Mouse (Mus musculus) lung, adult 18-20 months (tissue): ENCODE data around the gene Lgalsl.

Source experiments
- DNase-seq, 2 experiments: peaks; one replicate each; pipeline ENCODE4 v3.0.0; 2022; ENCODE audit warnings: mixed read lengths in 2 of 2

Lgalsl gene

GRCm38 (mm10) chr11:20823961-20824360, 6.9 kb downstream of the Lgalsl start:
- DNase-seq, result no peak

GRCm38 (mm10) chr11:20823301-20823700, 7.6 kb downstream of the Lgalsl start:
- DNase-seq, result no peak

- no peak for DNase-seq
Observed at GRCm38 (mm10) chr11:20821351-20821750, 9.5 kb downstream of the Lgalsl start.

GRCm38 (mm10) chr11:20813901-20814523, 16.8 kb downstream of the Lgalsl start:
- DNase-seq, result no peak

- no peak for DNase-seq
Observed at GRCm38 (mm10) chr11:20812153-20812887, 18.5 kb downstream of the Lgalsl start.

GRCm38 (mm10) chr11:20806659-20807058, 24.2 kb downstream of the Lgalsl start:
- DNase-seq, result no peak

GRCm38 (mm10) chr11:20805604-20806249, 25.1 kb downstream of the Lgalsl start:
- no peak for DNase-seq

- DNase-seq, result no peak
Observed at GRCm38 (mm10) chr11:20804416-20804815, 26.4 kb downstream of the Lgalsl start.

- peak in 1 of 2 experiments; percentile 3 for DNase-seq
Observed at GRCm38 (mm10) chr11:20800277-20801092, 30.4 kb downstream of the Lgalsl start.

GRCm38 (mm10) chr11:20797841-20798240, 33.0 kb downstream of the Lgalsl start:
- no peak for DNase-seq

GRCm38 (mm10) chr11:20795466-20795865, 35.4 kb downstream of the Lgalsl start:
- DNase-seq, result no peak

GRCm38 (mm10) chr11:20794913-20795254, 36.0 kb downstream of the Lgalsl start:
- no peak for DNase-seq

- DNase-seq, result peak; percentile 78 to 83
Observed at GRCm38 (mm10) chr11:20794196-20794912, 36.5 kb downstream of the Lgalsl start.

GRCm38 (mm10) chr11:20793676-20794075, 37.2 kb downstream of the Lgalsl start:
- DNase-seq, result no peak

GRCm38 (mm10) chr11:20792667-20793066, 38.2 kb downstream of the Lgalsl start:
- no peak for DNase-seq

- no peak for DNase-seq
Observed at GRCm38 (mm10) chr11:20791334-20791733, 39.5 kb downstream of the Lgalsl start.

GRCm38 (mm10) chr11:20789015-20789414, 41.8 kb downstream of the Lgalsl start:
- no peak for DNase-seq

- no peak for DNase-seq
Observed at GRCm38 (mm10) chr11:20788070-20788469, 42.8 kb downstream of the Lgalsl start.

- no peak for DNase-seq
Observed at GRCm38 (mm10) chr11:20786191-20786590, 44.7 kb downstream of the Lgalsl start.

GRCm38 (mm10) chr11:20785186-20785585, 45.7 kb downstream of the Lgalsl start:
- DNase-seq, result no peak

GRCm38 (mm10) chr11:20784776-20785175, 46.1 kb downstream of the Lgalsl start:
- DNase-seq, result no peak

GRCm38 (mm10) chr11:20783467-20783866, 47.4 kb downstream of the Lgalsl start:
- no peak for DNase-seq
